Mouse (Mus musculus) G1E (cell line): Measurements from ENCODE around the gene Wars. TPM values are rescaled to one million over a fixed set of nuclear protein-coding genes. Genes with fewer than 3 reads are reported as not detected.

Experiments used
- ATAC-seq: 2 replicates; pipeline ENCODE4 v1.8.0; 2016; ENCODE audit warnings: mild to moderate bottlenecking; ENCODE audit not compliant: insufficient number of reproducible peaks, poor library complexity, low FRiP score, severe bottlenecking; ENCODE audit errors: extremely low read depth
- DNase-seq: peaks from one replicate; pipeline ENCODE4 v3.0.0; 2012; ENCODE audit warnings: low spot score
- H3K27me3 ChIP-seq: 2 replicates; pipeline ENCODE4 v1.6.1; 2012; ENCODE audit warnings: mild to moderate bottlenecking, low read length, inconsistent platforms; ENCODE audit not compliant: insufficient read depth
- H3K36me3 ChIP-seq: replicated peaks from 2 replicates; pipeline ENCODE3; 2012; ENCODE audit warnings: mild to moderate bottlenecking, inconsistent platforms
- H3K4me1 ChIP-seq: 2 replicates; pipeline ENCODE4 v1.6.1; 2012; ENCODE audit warnings: low read depth, low read length, inconsistent platforms, mixed read lengths; ENCODE audit not compliant: insufficient read depth
- H3K4me3 ChIP-seq: 2 replicates; pipeline ENCODE4 v1.5.1; 2012; ENCODE audit warnings: low read depth, mild to moderate bottlenecking, inconsistent platforms, low read length, moderate library complexity, mixed read lengths
- H3K9me3 ChIP-seq: replicated peaks from 2 replicates; pipeline ENCODE4 v1.6.1; 2012; ENCODE audit warnings: inconsistent platforms
- CTCF ChIP-seq: IDR thresholded peaks from 2 replicates; pipeline ENCODE4 v1.5.1; 2012; ENCODE audit warnings: low read depth, low read length, inconsistent platforms, mixed read lengths
- GATA1 ChIP-seq: IDR thresholded peaks from 2 replicates; pipeline ENCODE4 v1.6.1; 2012; ENCODE audit warnings: borderline replicate concordance, low read length, inconsistent platforms, mixed read lengths
- GATA2 ChIP-seq: IDR thresholded peaks from 2 replicates; pipeline ENCODE4 v1.6.1; 2012; ENCODE audit warnings: low read depth, low read length, inconsistent platforms, borderline replicate concordance
- POLR2AphosphoS5 ChIP-seq: IDR thresholded peaks from 2 replicates; pipeline ENCODE4 v1.6.1; 2012; ENCODE audit warnings: low read depth, low read length, inconsistent platforms; ENCODE audit not compliant: insufficient replicate concordance
- TAL1 ChIP-seq: conservative IDR thresholded peaks from 2 replicates; pipeline ENCODE4 v1.6.1; 2012; ENCODE audit warnings: low read depth, low read length, inconsistent platforms, mixed read lengths
- polyA plus RNA-seq: library from polyadenylated mRNA; stranded (reverse); fragments of >175 nt; gene quantifications from 2 replicates; pipeline ENCODE4 v1.2.3, GENCODE M21; 2012
- total RNA-seq, 2 experiments: library from RNA; stranded (forward) in 1 of 2; stranded (reverse) in 1 of 2; fragments of 200-1000 nt in 1 of 2; fragments of >200 nt in 1 of 2; fragmentation: Nextera tagmentation in 1 of 2; gene quantifications; 2 replicates each; pipeline ENCODE4 v1.2.3; 2014 to 2017

Wars gene
- total and polyA plus RNA-seq, 3 experiments, result 62.1 to 81.0 (median 78.3) TPM

GRCm38 (mm10) chr12:108937506-108937905, 43.5 kb upstream of the Wars start:
- H3K4me3 ChIP-seq, result no peak overlapping the region
- H3K27me3 ChIP-seq, result no peaks in the 10 kb centered on the region
- DNase-seq (no peak), ATAC-seq (no peak)
- no peaks in the 10 kb centered on the region for H3K4me1 ChIP-seq
- H3K9me3 ChIP-seq, result no peaks in the 10 kb centered on the region
- no peak for TF ChIP-seq GATA1
- no peak for TF ChIP-seq TAL1
- peaks cover 24% of the 10 kb centered on the region for H3K36me3 ChIP-seq

- ATAC-seq (no peak), DNase-seq (no peak)
- TF ChIP-seq TAL1, result no peak
- no peak for TF ChIP-seq GATA2
- TF ChIP-seq CTCF, result no peak
- no peak for TF ChIP-seq GATA1
- TF ChIP-seq POLR2AphosphoS5, result no peak
- Histone ChIP-seq H3K27me3 (no peaks in the 10 kb centered on the region), H3K36me3 (peaks cover 22% of the 10 kb centered on the region), H3K4me3 (no peak overlapping the region), H3K4me1 (no peaks in the 10 kb centered on the region), H3K9me3 (no peaks in the 10 kb centered on the region)
Observed at GRCm38 (mm10) chr12:108936834-108937233, 42.9 kb upstream of the Wars start.

GRCm38 (mm10) chr12:108934231-108934630, 40.3 kb upstream of the Wars start:
- Histone ChIP-seq H3K9me3 (no peaks in the 10 kb centered on the region), H3K36me3 (peaks cover 19% of the 10 kb centered on the region), H3K4me1 (no peaks in the 10 kb centered on the region), H3K4me3 (no peak overlapping the region), H3K27me3 (no peaks in the 10 kb centered on the region)
- TF ChIP-seq GATA1 (no peak), GATA2 (no peak), POLR2AphosphoS5 (no peak), TAL1 (no peak), CTCF (no peak)
- DNase-seq, result no peak
- no peak for ATAC-seq

- TF ChIP-seq CTCF (no peak), GATA2 (no peak), POLR2AphosphoS5 (no peak), TAL1 (no peak), GATA1 (no peak)
- no peaks in the 10 kb centered on the region for H3K4me1 ChIP-seq
- ATAC-seq, result no peak
Observed at GRCm38 (mm10) chr12:108932113-108932512, 38.1 kb upstream of the Wars start.

GRCm38 (mm10) chr12:108931341-108932053, 37.5 kb upstream of the Wars start:
- Histone ChIP-seq H3K9me3 (no peaks in the 10 kb centered on the region), H3K4me3 (no peak overlapping the region), H3K4me1 (no peaks in the 10 kb centered on the region), H3K36me3 (peaks cover 11% of the 10 kb centered on the region), H3K27me3 (no peaks in the 10 kb centered on the region)
- DNase-seq (no peak), ATAC-seq (no peak)
- TF ChIP-seq CTCF (no peak), GATA2 (no peak), GATA1 (no peak), TAL1 (no peak), POLR2AphosphoS5 (no peak)

More at GRCm38 (mm10) chr12:108932113-108932512, 38.1 kb upstream of the Wars start:
- Histone ChIP-seq H3K27me3 (no peaks in the 10 kb centered on the region), H3K36me3 (peaks cover 11% of the 10 kb centered on the region), H3K9me3 (no peaks in the 10 kb centered on the region), H3K4me3 (no peak overlapping the region)
- no peak for DNase-seq

- Histone ChIP-seq H3K4me1 (no peaks in the 10 kb centered on the region), H3K9me3 (no peaks in the 10 kb centered on the region), H3K27me3 (no peaks in the 10 kb centered on the region), H3K4me3 (no peak overlapping the region), H3K36me3 (peaks cover 13% of the 10 kb centered on the region)
- TF ChIP-seq POLR2AphosphoS5, result no peak
- no peak for TF ChIP-seq GATA2
- TF ChIP-seq CTCF, result no peak
- no peak for TF ChIP-seq TAL1
- TF ChIP-seq GATA1, result no peak
- ATAC-seq (no peak), DNase-seq (no peak)
Observed at GRCm38 (mm10) chr12:108929475-108929874, 35.5 kb upstream of the Wars start.
